Mouse (Mus musculus) mesoderm, embryonic 11.5 days (tissue): ENCODE results near the gene Unc13d.
"Not testable (repeated sequence)": the region's sequence is repeated elsewhere in the genome, so short reads cannot be mapped to it uniquely, and the experiment has no call there.

Experiments
- DNase-seq: peaks from one replicate; pipeline ENCODE4 v3.0.0-alpha.2; 2012; ENCODE audit warnings: low read depth, low spot score

The Unc13d gene

GRCm38 (mm10) chr11:116021328-116022220 lies 56.2 kb downstream of the Unc13d start:
- no peak for DNase-seq

GRCm38 (mm10) chr11:116020519-116020922 lies 57.2 kb downstream of the Unc13d start:
- DNase-seq: no peak

- DNase-seq: peak; percentile 51
Observed at GRCm38 (mm10) chr11:116019976-116020411, 57.8 kb downstream of the Unc13d start.

- peak; percentile 61 for DNase-seq
Observed at GRCm38 (mm10) chr11:116019360-116019791, 58.4 kb downstream of the Unc13d start.

- not testable (repeated sequence) for DNase-seq
Observed at GRCm38 (mm10) chr11:116018867-116019266, 58.9 kb downstream of the Unc13d start.

GRCm38 (mm10) chr11:116018106-116018505 lies 59.7 kb downstream of the Unc13d start:
- peak; percentile 58 for DNase-seq

GRCm38 (mm10) chr11:116014821-116015220 lies 62.9 kb downstream of the Unc13d start:
- DNase-seq: no peak

- peak; percentile 96 for DNase-seq
Observed at GRCm38 (mm10) chr11:116012262-116012947, 65.4 kb downstream of the Unc13d start, which contains the start of gene Galk1. Gene Galk1 (minus strand): TSS chr11:116012719.
